Mouse (Mus musculus) left cerebral cortex, adult 9 months (tissue): ENCODE data around the gene Fbxo11.
A peak's percentile ranks its signal among the peaks of the same experiment; 100 is the strongest.
"Not testable (repeated sequence)": the region's sequence is repeated elsewhere in the genome, so short reads cannot be mapped to it uniquely, and the experiment has no call there.

Experiments
- DNase-seq, 2 experiments: peaks; one replicate each; pipeline ENCODE4 v3.0.0; 2022; ENCODE audit warnings: low spot score in 2 of 2

Gene Fbxo11

GRCm38 (mm10) chr17:87963081-87964075 is 101.7 kb downstream of the Fbxo11 start:
- no peak for DNase-seq

- not testable (repeated sequence) for DNase-seq
Observed at GRCm38 (mm10) chr17:87959931-87960330, 105.2 kb downstream of the Fbxo11 start.

- not testable (repeated sequence) for DNase-seq
Observed at GRCm38 (mm10) chr17:87959406-87959805, 105.7 kb downstream of the Fbxo11 start.

GRCm38 (mm10) chr17:87958283-87958682 is 106.8 kb downstream of the Fbxo11 start:
- no peak for DNase-seq

- DNase-seq, result no peak
Observed at GRCm38 (mm10) chr17:87957096-87957840, 107.8 kb downstream of the Fbxo11 start.

- not testable (repeated sequence) for DNase-seq
Observed at GRCm38 (mm10) chr17:87954618-87955124, 110.4 kb downstream of the Fbxo11 start.

- peak; percentile 22 to 85 for DNase-seq
Observed at GRCm38 (mm10) chr17:87948965-87949584, 116.0 kb downstream of the Fbxo11 start.
